Mouse (Mus musculus) embryonic fibroblast, embryonic 13.5 days (primary cell): ENCODE data around the gene Olfr92.

Experiments
- CTCF ChIP-seq: IDR thresholded peaks from 2 replicates; pipeline ENCODE4 v1.5.1; 2011; ENCODE audit warnings: mild to moderate bottlenecking, control low read depth, low read length, moderate library complexity, borderline replicate concordance; ENCODE audit not compliant: insufficient read depth
- POLR2A ChIP-seq: IDR thresholded peaks from 2 replicates; pipeline ENCODE4 v1.6.1; 2011; ENCODE audit warnings: low read depth, mild to moderate bottlenecking, control low read depth, low read length, moderate library complexity

GRCm38 (mm10) chr17:37063063-37063462 is 56.8 kb downstream of the Olfr92 start:
- TF ChIP-seq CTCF (no peak), POLR2A (no peak)
